Mouse (Mus musculus) thymus, postnatal 14 days (tissue): ENCODE results near the gene Fam169b.
"Not testable (repeated sequence)": the region's sequence is repeated elsewhere in the genome, so short reads cannot be mapped to it uniquely, and the experiment has no call there.

Source experiments
- DNase-seq: peaks from one replicate; pipeline ENCODE4 v3.0.0; 2021

The Fam169b gene

DNA sequence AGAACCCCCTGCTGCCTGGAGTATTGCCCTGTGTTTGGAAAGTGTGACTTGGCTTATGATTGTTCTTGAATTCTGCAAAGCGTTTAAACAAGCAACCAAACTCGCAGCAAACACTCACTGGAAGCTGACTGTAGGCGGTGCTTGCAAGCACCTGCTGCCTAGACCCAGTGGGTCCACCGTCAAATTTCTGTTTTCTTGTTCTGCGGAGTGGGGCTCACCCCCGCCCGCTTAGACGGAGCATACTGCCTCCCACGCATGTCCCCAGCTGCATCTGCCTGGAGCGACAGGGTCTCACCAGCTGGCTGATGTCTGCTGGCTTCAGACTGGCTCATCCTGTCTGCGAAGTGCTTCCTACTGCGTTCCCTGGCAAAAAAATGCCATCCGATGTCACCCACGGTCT is 9.1 kb upstream of the Fam169b start:
- peak; percentile 92 for DNase-seq

GRCm38 (mm10) chr7:68265391-68265790 is 8.2 kb upstream of the Fam169b start:
- DNase-seq: peak; percentile 75

GRCm38 (mm10) chr7:68266691-68267090 is 6.9 kb upstream of the Fam169b start:
- DNase-seq: no peak

- DNase-seq: no peak
Measured at GRCm38 (mm10) chr7:68270551-68270950, 3.1 kb upstream of the Fam169b start.

GRCm38 (mm10) chr7:68271816-68272215 is 1.8 kb upstream of the Fam169b start:
- no peak for DNase-seq

- DNase-seq: no peak
Measured at GRCm38 (mm10) chr7:68272607-68273006, 1.0 kb upstream of the Fam169b start.

- DNase-seq: no peak
Measured at GRCm38 (mm10) chr7:68274218-68274617, 579 bp downstream of the Fam169b start.

GRCm38 (mm10) chr7:68274951-68275350 is 1.3 kb downstream of the Fam169b start:
- no peak for DNase-seq

- DNase-seq: peak; percentile 64
Measured at GRCm38 (mm10) chr7:68275445-68275837, 1.8 kb downstream of the Fam169b start.

DNA sequence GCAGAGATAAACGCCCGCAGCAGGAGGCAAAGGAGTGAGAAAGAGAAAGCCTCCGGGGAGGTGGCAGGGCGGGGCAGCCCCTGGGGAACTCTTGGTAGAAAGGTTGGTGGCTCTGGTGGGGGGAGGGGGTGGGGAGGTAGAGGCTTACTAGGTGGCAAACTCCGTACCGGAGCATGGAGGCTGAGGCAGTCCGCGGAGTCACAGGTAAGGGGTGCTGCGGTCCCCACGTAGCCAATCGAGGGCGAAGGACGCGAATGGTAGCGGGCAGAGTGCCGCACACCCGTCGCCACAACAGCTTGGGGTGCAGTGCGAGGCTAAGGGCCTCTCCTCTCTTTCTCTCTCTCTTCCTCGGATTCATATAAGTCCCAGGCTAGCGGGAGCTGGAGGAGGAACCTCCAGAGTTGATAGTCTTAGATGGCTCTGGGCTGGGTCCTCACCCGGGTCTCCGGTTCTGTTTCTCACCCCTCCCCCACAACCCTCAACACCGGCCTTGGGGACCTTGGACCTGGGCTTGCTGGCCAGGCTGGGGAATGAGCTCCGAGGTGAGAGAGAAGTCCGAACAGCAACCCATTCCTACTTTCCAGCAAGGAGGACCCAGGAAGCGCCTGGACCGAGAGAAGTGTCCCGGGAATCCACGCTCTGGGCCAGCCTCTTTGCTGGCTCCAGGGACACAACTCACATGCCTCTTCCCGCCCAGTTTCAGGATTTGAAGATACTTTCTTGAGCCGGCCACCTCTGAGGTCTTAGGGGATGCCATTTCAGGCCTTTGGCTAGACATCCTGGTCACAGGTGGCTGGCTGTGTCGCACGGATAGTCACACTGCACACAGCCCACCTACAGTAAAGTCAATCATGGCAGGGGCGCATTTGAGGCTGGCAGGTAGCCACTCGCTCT is 2.4 kb downstream of the Fam169b start:
- peak; percentile 86 for DNase-seq

GRCm38 (mm10) chr7:68277054-68277896 is 3.6 kb downstream of the Fam169b start:
- peak; percentile 57 for DNase-seq

DNA sequence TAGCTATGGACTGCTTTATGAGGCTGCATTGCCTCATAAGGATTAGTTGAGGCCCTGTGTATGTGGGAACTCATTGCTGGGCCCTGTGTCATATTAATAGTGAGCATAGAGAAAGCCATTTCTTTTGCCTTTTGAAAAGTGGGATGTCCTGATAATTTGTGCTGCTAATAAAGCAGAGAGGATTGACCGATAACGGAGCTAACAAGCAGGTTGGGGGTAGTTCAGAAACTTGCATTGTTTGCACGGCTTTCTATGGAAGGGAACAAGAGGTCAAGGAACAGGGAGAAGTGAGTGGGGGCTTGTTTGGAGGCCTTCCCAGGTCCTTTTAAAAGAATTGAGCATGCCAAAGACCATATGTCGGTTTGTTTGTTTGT is 4.2 kb downstream of the Fam169b start:
- no peak for DNase-seq

- DNase-seq: no peak
Measured at GRCm38 (mm10) chr7:68278385-68278784, 4.7 kb downstream of the Fam169b start.

GRCm38 (mm10) chr7:68278908-68279307 is 5.3 kb downstream of the Fam169b start:
- peak; percentile 82 for DNase-seq

DNA sequence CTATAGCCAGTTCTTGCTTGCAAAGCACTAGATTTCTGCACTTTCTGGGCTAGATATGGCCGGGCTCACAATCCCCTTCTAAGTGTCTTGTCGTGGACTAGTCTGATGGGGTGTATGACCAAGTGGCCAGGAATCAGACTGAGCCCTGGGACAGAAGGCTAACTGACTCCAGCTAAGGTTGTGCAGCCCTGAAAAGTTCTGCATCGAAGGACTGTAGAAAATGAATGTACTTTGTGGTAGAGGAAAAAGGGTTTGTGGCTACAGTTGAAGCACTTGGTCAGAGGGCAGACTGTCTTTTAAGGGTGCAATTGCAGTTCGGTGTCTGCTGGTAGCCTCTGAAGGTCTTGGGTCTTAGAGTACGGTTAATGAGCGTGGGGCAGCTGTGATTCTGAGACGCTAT is 5.8 kb downstream of the Fam169b start:
- DNase-seq: no peak

- DNase-seq: peak; percentile 68
Measured at GRCm38 (mm10) chr7:68280352-68280869, 6.8 kb downstream of the Fam169b start.

GRCm38 (mm10) chr7:68281341-68281740 is 7.7 kb downstream of the Fam169b start:
- DNase-seq: peak; percentile 46

DNA sequence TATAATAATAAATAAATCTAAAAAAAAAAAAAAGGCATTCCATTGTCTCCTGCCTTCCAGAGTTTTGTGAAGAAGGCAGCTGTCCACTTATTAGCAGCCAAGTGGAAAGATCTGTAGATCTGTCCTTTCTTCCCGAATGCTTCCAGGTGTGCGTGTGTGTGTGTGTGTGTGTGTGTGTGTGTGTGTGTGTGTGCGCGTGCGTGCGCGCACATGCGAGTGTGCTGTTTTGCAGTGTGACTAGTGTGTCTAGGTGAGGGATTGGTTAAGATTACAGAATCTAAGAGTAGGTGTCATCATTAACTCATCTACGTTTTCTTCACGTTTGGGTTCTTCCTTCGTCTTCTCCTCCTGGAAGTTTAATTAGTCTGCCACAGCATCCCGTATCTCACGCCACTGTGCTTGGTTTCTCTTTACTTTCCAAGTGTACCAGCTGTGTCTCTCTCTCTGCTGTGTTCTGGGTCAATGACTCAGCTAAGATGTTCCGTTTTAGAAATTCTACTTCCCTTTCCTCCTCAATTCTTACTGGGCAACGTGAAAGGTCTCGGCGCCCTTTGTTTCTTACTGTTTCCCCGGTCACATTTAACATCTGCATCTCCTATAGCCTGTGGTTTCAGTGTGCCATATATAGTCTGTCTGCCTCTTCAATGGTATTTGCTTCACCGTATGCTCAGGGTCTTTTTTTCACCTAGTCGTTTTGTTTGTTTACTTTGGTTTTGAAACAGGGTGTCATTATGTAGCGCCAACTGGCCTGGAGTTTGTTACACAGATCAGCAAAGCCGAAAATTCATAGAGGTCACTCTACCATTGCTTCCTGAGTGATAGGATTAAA is 8.9 kb downstream of the Fam169b start:
- peak; percentile 63 for DNase-seq

DNA sequence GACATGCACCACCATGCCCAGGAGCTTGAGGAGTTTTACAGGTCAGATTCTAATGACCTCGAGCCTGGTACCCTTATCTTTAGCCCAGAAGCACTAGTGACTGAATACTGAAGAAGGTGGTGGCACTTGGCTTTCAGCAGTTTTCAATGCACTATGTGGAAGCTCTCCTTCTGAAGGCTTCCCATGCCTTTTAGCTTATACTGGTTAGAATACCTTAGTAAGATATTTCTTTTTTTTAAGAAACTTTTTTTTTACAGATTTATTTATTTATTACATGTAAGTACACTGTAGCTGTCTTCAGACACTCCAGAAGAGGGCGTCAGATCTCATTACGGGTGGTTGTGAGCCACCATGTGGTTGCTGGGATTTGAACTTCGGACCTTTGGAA is 9.5 kb downstream of the Fam169b start:
- not testable (repeated sequence) for DNase-seq

DNA sequence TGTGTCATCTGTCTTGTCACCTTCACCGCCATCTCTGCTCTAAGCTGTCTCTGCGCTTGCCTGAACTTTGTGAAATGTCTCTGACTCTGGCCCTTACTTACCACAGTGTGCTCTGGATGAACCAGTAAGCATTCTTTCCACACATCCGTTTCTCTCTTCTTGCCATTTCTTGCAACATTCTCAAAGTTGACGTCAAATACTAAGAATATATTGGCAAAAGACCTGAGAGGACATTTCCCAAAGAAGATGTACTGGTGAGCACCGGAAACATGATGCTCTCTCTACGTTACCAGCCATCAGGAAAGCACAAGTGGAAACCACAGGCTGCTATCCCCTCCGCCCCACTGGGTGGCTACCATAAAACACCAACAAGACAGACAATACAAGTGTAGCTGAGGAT is 10.1 kb downstream of the Fam169b start:
- DNase-seq: peak; percentile 46

GRCm38 (mm10) chr7:68285851-68286298 is 12.2 kb downstream of the Fam169b start:
- DNase-seq: peak; percentile 69
